Mouse (Mus musculus): ENCODE measurements around the gene 2410002F23Rik.
"Not testable (repeated sequence)": the region's sequence is repeated elsewhere in the genome, so short reads cannot be mapped to it uniquely, and the experiment has no call there.

The 2410002F23Rik gene

DNA sequence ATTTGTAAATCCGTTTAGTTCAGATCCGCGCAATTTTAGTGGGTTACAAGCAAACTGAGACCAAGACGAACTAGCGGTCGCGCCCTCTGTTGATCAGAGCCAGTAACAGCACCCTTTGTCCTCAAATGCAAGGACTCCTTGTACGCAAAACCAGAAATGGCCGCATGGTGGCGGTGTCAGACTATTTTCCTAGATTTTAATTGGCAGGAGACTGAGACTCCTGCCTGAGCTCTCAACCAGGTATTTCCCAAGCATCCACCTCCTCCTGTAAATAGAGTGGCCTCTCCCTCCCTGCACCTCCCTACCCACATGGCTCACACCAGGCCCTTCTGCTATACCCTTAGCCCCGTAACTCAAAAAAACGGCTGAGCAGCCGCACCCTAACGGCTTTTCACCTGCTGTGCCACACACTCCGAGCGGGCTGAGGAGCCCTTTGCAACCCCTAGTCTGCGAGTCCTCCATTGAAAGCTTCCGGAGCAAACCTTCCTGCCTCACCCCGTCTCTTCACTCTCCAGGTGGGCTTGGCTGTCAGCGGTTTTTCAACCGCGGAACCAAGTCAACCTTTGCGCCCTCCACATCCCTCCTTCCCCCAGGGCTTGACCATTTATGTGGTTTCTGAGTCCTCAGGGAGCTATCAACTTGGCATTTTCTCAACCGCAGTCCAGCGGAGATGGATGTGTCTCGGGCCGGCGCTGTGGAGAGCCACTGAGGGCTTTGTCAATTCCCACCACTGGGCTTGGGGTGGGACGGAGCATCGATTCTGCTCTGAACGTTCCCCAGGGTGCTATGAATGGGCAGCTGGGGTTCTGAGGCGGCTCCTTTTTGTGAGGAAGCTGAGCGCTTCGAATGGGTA, 16.5 kb downstream of the 2410002F23Rik start:
- peak; percentile 94 for DNase-seq (ENCODE audit: low spot score)

DNA sequence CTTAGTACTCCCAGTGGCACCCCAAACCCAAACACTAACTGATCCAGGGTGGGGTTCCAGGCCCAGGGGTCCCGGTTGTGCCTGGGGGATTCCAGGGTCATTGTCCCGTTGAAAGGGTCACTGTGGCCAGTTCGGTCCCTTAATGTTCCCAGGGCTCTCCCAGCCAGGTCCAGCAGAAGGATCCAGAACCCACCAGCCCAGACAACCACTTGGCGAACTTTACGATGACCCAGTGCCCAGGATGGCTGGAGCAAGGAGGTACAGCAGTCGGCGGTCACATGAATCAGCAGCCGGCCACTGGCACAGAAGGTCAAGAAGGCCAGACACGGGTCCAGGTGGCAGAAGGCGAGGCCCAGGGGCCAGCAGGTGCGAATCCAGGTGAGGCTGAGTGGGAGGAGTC, 21.6 kb downstream of the 2410002F23Rik start:
- DNase-seq (ENCODE audit: low spot score) = no peak

DNA sequence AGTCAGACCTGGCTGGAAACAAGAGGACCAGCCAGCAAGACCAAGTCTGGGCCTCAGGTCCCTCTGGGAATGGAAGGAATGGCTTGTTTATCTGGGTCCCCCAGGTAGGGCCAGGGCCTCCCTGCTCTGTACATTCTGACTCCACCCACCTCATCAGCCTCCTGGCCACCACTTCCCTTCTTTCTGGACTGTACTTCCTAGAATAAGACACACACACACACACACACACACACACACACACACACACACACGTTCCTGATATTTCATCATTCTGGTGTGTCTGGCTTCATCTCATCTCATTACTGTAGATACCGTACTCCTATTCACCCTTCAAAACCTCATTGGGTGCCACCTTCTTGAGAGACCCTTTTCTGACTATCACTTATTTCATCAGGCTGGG, 22.9 kb downstream of the 2410002F23Rik start:
- no peak for DNase-seq (ENCODE audit: low spot score)

GRCm38 (mm10) chr7:44271309-44271708, 24.8 kb downstream of the 2410002F23Rik start:
- no peak for DNase-seq (ENCODE audit: low spot score)

- no peak for DNase-seq (ENCODE audit: low spot score)
Observed at GRCm38 (mm10) chr7:44272546-44272945, 26.0 kb downstream of the 2410002F23Rik start.

DNA sequence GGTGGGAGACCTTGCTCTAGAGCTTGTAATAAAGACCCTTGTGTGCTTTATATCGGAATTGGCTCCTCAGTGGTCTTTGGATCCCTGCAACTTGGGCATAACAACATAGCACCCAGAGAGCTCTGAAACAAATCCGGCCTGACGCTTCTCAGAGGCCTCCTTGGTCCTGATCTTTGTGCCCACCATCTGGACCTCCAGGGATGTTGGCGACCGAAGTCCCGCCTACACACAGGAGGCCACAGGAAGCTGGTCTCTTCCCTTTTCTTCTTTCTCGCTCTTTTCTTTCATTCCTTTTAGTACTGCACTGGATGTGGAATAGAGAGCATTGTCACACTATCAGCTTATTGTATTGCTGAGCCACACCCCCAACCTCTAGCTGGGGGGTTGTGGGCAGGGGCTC, 26.9 kb downstream of the 2410002F23Rik start:
- DNase-seq (ENCODE audit: low spot score) = no peak

- no peak for DNase-seq (ENCODE audit: low spot score)
Observed at GRCm38 (mm10) chr7:44274096-44274495, 27.6 kb downstream of the 2410002F23Rik start.

GRCm38 (mm10) chr7:44275546-44275945, 29.0 kb downstream of the 2410002F23Rik start:
- no peak for DNase-seq (ENCODE audit: low spot score)

- DNase-seq (ENCODE audit: low spot score) = no peak
Observed at GRCm38 (mm10) chr7:44276461-44277249, 30.1 kb downstream of the 2410002F23Rik start.

GRCm38 (mm10) chr7:44277250-44277622, 30.7 kb downstream of the 2410002F23Rik start:
- no peak for DNase-seq (ENCODE audit: low spot score)

- DNase-seq (ENCODE audit: low spot score) = no peak
Observed at GRCm38 (mm10) chr7:44280959-44281358, 34.4 kb downstream of the 2410002F23Rik start.

GRCm38 (mm10) chr7:44281586-44281985, 35.1 kb downstream of the 2410002F23Rik start:
- DNase-seq (ENCODE audit: low spot score) = no peak

GRCm38 (mm10) chr7:44287760-44288159, 41.2 kb downstream of the 2410002F23Rik start:
- DNase-seq (ENCODE audit: low spot score) = no peak

DNA sequence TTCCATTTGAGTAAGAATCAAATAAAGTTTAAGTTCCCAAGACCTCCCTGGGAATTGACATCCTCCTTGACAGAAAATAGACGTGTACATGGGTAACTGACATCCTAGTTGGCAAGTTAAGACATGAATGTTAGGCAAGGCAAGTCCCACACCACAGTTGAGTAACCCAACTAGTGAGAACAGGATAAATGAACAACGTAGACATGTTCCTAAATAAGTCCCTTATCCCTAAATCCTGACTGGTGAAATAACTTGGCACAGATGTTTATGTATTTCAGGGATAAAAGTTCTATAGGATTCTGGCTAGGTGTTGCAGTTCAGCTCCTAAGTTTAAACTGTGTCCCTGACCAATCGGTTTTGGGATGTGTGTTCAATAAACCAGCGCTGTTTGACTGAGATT, 44.5 kb downstream of the 2410002F23Rik start:
- no peak for DNase-seq (ENCODE audit: low spot score)

DNA sequence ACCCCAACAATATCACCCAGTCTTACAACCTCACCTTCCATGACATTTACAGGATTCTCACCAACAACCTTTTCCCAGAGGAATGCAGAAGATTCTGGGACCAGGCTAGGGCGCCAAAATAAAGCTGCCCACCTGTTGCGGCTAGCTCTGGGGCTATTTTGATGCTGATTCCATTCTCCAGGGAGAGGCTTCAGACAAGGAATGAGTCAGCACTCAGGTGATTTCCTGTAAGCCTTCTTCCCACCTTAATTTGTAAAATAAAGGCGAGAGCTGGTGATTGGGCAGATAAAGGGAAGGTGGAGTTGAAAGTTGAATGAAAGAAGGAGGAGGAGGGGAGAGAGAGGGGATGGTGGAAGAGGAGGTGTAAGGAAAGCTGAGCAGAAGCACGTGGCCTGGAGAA, 44.9 kb downstream of the 2410002F23Rik start:
- DNase-seq (ENCODE audit: low spot score) = no peak

GRCm38 (mm10) chr7:44297501-44297900, 51.0 kb downstream of the 2410002F23Rik start:
- DNase-seq (ENCODE audit: low spot score) = not testable (repeated sequence)
